Mouse (Mus musculus) CD8-positive naive resting alpha-beta T cell, adult 2 months (primary cell): ENCODE data around the gene Rnasek.

Experiments used
- DNase-seq, 2 experiments: peaks; one replicate each; pipeline ENCODE4 v3.0.0; 2022; ENCODE audit warnings: low read depth in 2 of 2, low spot score in 2 of 2

The Rnasek gene

DNA sequence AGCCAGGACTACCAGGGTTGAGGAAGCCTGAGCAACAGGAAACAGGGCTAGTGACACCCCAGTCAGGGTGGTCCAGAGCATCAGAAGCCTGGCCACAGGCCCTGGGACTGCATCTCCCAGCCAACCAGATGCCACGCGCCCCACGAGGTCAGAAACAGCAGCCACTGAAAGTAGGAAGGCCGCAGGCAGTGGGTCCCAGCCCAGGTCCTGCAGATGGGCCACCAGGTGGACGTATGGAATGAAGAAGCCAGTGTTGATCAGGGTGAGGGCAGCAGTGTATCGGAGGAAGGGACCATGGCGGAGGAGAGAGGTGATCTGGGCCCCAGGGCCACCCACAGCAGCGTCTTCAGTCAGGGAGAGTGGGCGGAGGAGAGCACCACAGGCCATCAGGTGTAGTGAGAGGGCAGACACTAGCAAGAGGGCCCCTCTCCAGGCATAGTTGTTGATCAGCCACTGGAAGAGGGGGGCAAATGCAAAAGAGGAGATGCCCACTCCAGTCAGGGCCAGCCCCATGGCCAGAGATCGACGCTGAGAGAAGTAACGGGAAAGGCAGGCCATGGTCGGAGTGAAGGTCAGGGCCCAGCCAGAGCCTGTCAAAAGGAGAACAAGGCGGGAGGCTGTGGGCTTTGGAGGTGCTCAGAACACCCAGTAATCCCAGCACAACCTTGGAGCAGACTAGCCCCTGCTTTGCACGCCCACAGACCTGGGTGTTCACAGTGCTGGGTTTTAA, 20.7 kb downstream of the Rnasek start:
- DNase-seq, result no peak

DNA sequence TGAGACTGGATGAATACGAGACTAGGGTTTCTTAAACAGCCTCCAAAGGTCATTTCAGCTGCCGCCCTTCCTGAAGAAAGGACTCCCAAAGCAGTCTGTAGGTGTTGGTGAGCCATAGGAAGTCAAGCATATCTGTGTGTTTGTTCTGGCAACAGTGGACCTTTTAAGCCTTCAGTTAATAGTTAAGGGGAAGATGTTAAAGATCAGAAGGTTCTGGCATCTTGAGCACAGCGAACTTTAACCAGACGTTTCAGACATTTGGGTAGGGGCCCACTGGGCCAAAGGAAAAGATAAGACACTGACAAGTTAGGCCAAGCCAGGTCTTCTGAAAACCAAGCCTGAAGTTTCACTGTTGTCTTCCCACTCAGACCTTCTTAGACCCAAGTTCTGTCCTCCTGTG, 21.6 kb downstream of the Rnasek start:
- DNase-seq, result no peak

DNA sequence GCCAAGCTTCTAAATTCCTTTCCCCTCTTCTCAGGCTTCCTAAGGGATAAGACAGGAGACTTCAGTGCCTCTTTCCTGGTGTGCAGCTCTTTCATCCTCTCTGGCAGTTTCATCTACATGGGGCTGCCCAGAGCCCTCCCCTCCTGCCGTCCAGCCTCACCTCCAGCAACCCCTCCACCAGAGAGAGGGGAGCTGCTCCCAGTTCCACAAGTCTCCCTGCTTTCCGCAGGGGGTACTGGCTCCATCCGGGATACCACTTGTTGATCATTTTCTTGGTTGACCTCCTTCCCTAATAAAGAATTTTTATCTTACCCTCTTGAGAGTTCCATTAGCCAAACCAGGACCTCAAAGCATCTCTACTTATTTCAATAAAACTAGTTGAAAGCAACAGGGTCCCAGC, 23.5 kb downstream of the Rnasek start:
- DNase-seq, result no peak

DNA sequence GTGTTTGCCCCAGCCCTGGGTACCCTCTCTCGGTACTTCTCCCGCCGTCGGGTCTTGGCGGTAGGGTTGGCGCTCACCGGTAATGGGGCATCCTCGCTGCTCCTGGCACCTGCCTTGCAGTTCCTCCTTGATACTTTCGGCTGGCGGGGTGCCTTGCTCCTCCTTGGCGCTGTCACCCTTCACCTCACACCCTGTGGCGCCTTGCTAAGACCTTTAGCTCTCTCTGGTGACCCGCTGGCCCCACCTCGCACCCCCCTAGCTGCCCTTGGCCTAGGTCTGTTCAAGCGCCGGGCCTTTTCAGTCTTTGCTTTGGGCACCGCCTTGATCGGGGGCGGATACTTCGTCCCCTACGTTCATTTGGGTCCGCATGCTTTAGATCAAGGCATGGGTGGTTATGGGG, 24.3 kb downstream of the Rnasek start:
- no peak for DNase-seq

DNA sequence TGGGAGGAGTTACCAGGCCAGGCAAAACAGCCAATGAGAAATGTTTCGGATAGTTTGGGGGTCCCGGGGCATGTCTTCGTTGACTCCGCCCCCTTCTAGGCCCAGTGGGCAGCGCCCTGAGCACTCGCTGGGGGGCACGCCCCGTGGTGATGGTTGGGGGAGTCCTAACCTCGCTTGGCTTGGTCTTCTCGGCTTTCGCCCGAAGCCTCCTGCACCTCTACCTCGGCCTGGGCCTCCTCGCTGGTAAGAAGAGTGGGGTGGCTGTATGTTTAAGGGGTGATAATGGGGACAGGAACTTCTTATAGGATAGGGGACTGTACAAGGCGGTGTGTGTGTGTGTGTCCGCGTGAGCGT, 24.8 kb downstream of the Rnasek start:
- DNase-seq, result no peak

DNA sequence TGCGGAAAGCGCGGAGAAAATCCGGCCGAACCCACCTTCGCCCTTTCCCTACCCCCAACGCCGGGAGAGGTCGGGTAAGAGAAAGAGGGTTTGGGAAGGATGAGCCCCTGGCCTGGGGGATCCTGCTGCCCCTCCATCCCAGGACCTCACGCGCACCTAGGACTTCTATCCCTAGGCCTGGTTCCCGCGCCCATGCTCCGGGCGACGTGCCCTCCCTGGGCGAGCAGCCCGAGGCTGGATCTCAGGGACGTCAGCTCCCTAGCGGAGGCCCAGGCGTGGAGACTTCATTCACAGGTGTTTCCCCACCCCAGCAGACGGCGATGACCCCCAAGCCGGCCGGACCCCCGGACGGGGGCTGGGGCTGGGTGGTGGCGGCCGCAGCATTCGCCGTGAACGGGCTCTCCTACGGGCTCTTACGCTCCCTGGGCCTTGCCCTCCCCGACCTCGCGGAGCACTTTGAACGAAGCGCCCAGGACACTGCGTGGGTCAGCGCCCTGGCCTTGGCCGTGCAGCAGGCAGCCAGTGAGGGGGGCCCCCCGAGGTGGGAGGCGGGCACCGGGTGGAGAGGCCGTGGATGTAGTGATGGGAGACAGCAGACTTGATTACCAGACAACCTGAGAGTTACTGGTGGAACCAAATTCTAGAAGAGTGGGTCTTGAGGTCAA, 25.3 kb downstream of the Rnasek start:
- DNase-seq, result no peak

DNA sequence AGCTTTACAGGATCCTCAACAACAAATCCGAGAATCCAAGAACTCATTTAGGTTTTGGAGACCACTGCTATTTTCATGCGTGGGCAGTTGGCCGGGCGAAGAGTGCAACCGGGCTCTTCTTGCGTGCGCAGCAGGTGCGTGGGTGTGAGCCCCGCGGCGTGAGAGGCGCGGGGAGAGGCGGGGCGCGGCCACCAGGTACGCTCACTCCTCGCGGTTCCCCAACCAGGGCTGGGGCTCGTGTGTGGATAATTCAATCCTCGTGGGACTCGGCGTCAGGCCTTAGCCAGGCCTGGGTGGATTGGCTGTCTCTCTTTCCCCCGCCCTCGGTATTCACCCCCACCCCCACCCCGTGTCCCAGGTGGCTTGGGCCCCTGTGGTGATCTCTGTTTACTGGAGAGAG, 25.9 kb downstream of the Rnasek start:
- no peak for DNase-seq

DNA sequence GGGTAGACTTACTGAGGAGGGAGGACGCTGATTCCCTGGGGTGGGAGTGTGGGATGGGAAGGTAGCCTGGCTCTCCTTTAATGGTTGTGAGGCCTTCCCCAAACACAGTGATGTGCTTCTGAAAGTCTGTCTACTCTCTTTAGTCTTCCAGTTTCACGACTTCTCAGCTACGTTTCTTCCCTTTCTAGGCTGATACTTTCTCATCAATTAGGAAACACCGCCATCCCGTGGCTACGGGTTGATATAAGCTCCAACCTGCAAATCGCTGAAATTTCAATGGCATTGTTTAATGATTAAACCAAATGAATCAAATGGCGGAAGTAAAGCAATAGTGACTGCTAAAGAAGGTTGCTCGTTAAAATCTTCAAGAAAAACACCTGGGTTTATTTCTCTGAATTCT, 26.7 kb downstream of the Rnasek start:
- peak in 1 of 2 experiments; percentile 57 for DNase-seq

DNA sequence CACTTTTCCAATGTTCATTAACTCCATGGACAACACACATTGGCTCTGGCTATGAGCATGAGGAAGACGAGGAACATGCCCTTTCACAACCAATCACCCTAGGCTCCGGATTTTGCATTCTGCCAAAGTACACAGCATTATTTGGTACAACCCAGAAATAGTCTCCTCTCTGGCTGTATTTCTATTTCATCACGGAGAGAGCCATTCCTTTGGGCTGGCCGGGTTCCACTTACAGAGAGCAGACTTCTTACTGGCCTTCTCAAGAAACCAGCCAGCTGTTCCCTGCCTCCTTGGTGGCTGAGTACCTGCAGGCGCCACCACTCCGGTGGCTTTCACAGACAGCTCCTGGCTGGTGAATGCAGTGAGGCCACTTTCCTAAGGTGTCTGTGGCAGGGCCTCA, 27.2 kb downstream of the Rnasek start, which contains the start of gene Slc16a11:
TSS of gene Slc16a11 (plus strand) at position 330 of the 400 bp plus-strand sequence.
- DNase-seq, result no peak

DNA sequence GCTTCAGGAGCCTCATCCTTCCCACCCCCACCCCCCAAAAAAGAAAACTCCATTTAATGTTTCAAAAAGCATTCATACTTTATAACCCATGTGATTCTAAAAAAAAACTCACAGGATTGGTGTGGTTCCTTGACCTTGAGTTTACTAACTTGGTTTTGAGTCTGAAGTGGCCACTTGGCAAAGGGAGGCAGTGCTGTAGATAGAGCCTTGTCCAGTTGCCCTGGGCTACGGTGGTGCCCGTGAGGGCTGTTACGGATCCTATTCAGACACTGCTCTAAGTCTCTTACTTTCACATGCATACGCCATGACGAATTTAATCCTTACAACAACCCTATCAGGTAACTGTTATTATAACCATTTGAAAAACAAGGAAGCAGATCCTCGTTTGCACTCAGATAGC, 27.7 kb downstream of the Rnasek start:
- DNase-seq, result no peak

DNA sequence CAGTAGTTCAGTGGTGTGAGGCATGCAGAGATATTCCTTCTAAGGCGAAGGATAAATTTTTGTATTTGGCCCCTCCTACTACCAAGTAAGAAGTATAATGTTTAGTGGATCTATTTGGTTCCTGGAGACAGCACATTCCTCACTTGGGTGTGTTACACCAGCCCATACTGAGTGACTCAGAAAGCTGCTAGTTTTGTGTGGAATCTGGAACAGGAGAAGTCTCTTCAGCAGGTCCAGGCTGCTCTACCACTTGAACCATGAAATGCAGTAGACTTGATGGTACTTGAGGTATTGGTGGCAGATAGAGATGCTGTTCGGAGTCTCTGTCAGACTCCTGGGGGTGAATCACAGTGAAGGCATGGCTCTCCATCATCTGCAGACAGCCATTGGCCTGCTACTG, 29.0 kb downstream of the Rnasek start:
- no peak for DNase-seq

DNA sequence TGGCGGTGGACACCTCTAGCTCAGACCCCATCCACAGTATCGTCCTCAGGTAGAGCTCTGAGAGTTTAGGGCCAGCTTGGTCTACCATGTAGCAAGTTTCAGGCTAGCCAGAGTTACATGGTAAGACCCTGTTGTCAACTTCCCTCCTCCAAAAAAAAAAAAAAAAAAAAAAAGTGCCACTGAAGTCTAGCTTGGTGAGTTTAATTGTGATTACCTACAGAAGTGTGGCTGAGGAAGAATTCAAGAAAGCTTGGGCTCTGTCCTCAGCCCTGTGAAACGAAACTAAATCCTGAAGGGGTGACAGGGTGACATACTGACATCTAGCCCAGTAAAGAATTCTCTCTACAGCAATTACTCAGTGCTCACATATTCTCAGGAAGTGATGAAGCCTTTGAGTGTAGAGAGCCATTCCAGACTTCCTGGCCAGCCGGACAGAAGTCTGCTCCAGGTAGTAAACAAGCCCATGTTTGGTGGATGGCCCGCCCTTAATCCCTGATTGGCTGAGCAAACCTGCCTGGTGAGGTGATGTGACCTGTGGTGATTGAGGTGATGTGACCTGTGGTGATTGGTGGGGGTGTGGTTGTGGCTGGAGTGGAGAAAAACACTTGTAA, 30.8 kb downstream of the Rnasek start:
- DNase-seq, result no peak

DNA sequence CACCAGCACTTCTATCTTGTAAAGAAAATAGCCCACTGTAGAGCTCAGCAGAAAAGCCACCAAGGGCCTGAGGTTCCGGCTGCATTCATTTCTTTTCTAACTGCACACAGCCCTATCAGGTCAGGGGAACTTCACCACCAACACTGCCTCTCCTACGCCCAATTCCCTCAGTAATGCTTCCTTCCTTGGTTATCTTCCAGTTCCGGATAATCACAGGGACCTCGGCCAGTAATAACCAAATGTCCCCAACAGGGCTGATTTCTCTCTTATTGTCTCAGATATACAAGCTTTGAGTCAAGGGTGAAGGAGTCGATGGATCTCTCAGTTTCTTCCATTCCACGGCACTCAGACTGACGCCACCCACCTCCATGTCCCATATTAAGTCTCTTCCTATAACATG, 32.4 kb downstream of the Rnasek start:
- no peak for DNase-seq

DNA sequence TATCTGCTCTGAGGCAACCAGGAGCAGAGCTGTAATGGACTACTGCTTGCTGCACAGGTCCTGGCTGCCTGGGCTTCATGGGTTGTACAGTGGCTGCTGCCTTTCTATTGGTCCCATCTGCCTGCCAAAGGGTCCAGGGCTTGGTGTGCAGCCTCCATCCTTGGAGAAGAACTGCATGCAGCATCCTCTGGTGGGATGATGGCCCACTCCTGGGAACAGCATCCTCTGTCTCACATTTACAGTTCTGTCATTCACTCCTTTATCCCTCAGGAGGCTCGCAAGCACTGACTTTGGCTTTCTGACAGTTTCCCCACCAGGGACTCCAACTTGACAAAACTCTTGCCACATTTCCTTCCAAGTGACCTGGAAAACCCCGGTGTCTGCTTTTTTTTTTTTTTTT, 32.8 kb downstream of the Rnasek start:
- no peak for DNase-seq

DNA sequence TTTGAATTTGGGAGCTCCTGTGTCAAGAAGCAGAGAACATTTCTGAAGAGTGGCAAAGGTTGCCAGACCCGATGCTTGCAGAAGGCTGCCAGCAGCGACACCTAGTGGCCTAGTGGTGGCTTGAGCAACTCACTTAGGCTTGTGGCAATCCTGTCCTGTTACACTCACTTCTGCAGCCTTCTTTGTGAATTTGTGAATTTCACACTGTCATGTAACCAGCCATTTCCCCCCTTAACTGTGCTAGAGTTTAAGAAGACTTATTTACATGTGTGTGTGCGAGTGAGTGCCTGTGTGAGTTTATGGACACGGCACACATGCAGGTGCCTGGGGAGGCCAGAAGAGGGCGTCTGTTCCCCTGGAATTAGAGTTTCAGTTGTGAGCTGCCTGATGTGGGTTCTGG, 38.0 kb downstream of the Rnasek start:
- peak; percentile 65 to 78 for DNase-seq

DNA sequence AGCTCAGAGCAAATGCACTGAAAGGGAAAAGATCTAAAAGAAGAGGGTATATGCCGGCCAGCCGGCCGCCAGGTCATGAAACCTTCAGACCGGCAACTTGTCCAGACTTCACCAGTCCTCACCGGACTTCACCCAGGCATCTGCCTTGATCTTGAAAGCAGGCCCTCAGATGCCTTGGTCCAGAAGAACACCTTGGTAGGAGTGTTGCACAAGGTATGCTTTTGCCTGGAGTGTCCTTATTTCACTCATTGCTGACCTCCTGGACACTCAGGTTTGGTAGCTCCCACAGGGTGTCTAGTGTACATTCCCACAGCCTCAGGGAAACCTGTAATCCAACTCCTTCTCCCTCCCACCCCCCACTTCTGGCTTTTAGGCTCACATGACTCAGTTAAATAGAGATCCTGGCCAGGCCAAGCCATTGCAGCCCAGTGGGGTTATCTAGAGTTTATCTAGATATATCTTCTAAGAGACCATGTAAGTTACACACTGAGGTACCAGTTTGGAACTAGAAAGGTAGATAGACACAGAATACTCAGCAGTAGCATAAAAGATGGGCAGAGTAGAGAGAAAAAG, 39.5 kb downstream of the Rnasek start:
- DNase-seq, result no peak

DNA sequence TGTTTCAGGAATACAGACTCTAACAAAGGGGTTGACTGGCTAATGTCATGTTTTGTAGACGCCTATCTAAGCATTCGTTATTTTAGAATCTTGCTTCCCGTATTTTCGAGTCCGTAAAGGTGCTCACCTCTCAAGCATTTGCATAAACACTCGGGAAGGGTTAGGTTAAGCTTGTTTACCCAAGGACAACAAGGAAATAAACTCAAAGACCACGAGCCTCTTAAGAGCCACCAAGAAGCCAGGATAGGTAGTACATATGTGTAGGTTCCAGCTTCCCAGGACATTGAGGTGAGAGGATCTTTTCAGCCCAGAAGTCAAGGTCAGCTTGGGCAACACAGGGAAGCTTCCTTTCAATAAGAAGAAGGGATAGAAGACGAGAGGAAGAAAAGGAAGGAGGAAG, 40.5 kb downstream of the Rnasek start:
- no peak for DNase-seq

DNA sequence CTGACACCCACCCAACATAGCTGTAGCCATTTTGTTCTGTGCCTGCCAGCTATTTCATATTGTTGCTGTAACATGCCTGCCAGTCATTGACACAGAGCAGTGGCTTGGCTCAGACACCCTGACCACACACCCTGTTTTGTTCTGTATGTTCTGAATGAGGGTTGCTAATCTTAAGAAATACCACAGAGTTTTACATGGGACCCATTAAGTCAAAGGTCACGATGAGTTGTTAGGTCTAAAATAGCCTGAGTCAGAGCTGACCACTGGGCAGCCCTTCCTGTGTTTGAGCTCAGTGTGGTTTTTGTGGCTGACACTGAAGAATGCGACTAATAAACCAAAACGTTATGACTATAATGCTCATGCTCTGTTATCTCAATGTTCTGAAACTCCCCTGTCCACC, 41.3 kb downstream of the Rnasek start:
- no peak for DNase-seq

DNA sequence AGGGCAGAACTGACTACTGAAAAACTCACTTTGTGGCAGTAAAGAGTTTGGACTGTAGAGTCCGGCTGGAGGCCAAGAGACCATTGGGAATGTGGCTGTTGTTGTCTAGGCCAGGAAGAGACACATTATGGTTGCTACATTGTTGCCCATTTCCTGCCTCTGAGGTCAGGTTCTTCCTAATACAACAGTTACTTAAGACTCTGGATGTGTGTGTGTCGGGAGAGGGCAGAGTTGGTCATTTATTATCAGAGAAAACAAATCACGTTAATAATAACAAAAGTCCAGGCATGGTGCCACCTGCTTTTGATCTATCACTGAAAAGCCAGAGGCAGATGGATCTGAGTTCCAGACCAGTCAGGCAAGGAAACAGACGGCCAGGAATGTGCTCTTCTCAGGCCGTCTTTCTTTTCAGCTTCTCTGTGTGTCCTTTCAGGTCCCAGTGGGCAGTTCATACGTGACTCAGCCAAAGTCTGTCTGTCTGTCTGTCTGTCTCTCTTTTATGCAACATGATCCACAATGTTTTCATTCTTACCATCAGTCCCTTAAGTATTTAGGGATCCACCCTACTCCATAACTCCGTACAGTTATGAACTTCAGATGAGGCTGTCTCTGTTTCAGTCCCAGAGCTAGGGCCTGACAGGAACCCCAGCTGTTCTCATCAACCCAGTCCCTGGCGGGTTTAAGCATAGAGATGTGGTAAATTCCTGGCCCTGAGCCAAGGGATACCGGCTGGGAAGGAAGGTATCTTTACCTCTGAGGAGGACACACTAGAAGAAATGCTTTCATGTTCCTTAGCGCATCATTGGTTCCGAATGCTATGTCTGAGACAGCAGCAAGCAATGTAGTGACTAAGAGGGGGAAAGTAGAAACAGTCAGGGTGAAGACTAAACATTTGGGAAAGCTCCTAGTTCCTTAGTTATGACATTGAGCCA, 46.0 kb downstream of the Rnasek start:
- DNase-seq, result no peak

DNA sequence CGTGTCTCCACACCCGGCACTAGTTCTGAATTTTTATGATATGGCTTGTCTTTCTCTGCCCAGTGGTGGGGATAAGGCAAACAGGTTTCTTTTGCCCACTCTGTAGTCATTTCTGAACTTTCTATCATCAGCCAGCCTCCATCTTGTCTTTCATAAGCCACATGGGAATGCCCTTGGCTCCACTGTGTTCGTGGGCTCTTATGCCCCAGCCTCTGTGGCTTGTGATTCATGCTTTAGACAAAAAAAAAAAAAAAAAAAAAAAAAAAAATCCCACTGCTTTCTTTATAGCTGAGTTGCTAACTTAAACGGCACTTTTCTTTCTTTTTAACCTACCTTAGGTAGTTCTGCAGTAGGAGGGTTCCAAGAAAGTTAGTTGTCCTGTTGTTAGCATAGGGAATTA, 47.5 kb downstream of the Rnasek start:
- no peak for DNase-seq

DNA sequence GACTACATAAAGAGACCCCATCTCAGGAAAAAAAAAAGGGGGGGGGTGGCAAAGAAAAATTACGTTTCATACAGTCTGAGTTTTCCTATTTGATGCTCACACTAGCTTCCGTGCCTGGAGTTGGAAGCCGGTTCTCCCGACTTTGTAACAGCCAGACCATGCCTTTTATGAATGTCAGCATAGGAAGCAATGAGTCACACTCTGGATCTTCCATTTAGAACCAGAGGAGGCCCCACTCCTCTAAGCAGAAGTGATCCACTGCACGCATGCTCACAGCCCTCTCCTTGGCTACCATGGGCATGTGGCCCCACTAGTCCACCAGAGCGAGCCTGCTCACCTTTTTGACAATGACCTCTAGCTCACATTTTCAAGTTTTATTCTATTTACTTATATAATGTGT, 48.5 kb downstream of the Rnasek start:
- no peak for DNase-seq
